Mouse (Mus musculus) limb, embryonic 14.5 days (tissue): ENCODE measurements around the gene Klhl11. TPM values are rescaled to one million over a fixed set of nuclear protein-coding genes. Genes with fewer than 3 reads are reported as not detected.

Source experiments
- ATAC-seq: fragments of 200-750 bp; cut with Nextera tagmentation; 2 replicates; pipeline ENCODE4 v1.8.0; 2017; ENCODE audit warnings: low read depth, moderate number of reproducible peaks, moderate TSS enrichment; ENCODE audit not compliant: low FRiP score
- DNase-seq: peaks from one replicate; pipeline ENCODE4 v3.0.0-alpha.2; 2015; ENCODE audit warnings: low spot score
- H3K27ac ChIP-seq: fragments of 300-500 bp; sonication (generic); replicated peaks from 2 replicates; pipeline ENCODE4 v1.5.1; 2014; ENCODE audit warnings: low read depth, mild to moderate bottlenecking, low read length, moderate library complexity, mixed read lengths
- H3K27me3 ChIP-seq: fragments of 300-500 bp; sonication (generic); 2 replicates; pipeline ENCODE4 v1.6.1; 2014; ENCODE audit warnings: low read length, mixed read lengths; ENCODE audit not compliant: control insufficient read depth, insufficient read depth
- H3K36me3 ChIP-seq: fragments of 300-500 bp; sonication (generic); 2 replicates; pipeline ENCODE4 v1.6.1; 2014; ENCODE audit warnings: mild to moderate bottlenecking, low read length, moderate library complexity, mixed read lengths; ENCODE audit not compliant: control insufficient read depth, insufficient read depth
- H3K4me1 ChIP-seq: fragments of 300-500 bp; sonication (generic); 2 replicates; pipeline ENCODE4 v1.6.1; 2014; ENCODE audit warnings: antibody characterized with exemption, low read length, mixed read lengths; ENCODE audit not compliant: control insufficient read depth, insufficient read depth
- H3K4me2 ChIP-seq: fragments of 300-500 bp; sonication (generic); replicated peaks from 2 replicates; pipeline ENCODE4 v1.6.1; 2014; ENCODE audit warnings: low read depth, mild to moderate bottlenecking, low read length, moderate library complexity; ENCODE audit not compliant: severe bottlenecking
- H3K4me3 ChIP-seq: fragments of 300-500 bp; sonication (generic); replicated peaks from 2 replicates; pipeline ENCODE4 v1.5.1; 2014; ENCODE audit warnings: low read length
- H3K9ac ChIP-seq: fragments of 300-500 bp; sonication (generic); 2 replicates; pipeline ENCODE4 v1.6.1; 2014; ENCODE audit warnings: mild to moderate bottlenecking, low read depth, low read length, moderate library complexity; ENCODE audit not compliant: severe bottlenecking
- H3K9me3 ChIP-seq: fragments of 300-500 bp; sonication (generic); 2 replicates; pipeline ENCODE4 v1.6.1; 2016; ENCODE audit warnings: low read length; ENCODE audit not compliant: control insufficient read depth
- POLR2A ChIP-seq: fragments of 200-500 bp; IDR thresholded peaks from 2 replicates; pipeline ENCODE4 v1.8.0; 2012; ENCODE audit warnings: inconsistent platforms, mild to moderate bottlenecking, moderate library complexity, borderline replicate concordance; ENCODE audit not compliant: insufficient read depth, insufficient read length; ENCODE audit errors: extremely low read depth
- WGBS: fragments of 180-500 bp; shearing (Covaris S2); extraction: QIAGEN DNeasy Blood & Tissue Kit; methylation state at CpG from one replicate; pipeline ENCODE4 v1.1.7; 2014; 5-methylcytosine and 5-hydroxymethylcytosine counted together
- polyA plus RNA-seq, 2 experiments: library from polyadenylated mRNA; depleted of rRNA in 1 of 2; stranded (reverse) in 1 of 2; unstranded in 1 of 2; fragments of >200 nt; fragmentation: Nextera tagmentation in 1 of 2; extraction: Ambion mirVana in 1 of 2; gene quantifications; 2 replicates each; pipeline versions ENCODE4 v1.2.1 to v1.2.3; 2012 to 2014

Klhl11 gene
- polyA plus RNA-seq, 2 experiments, result 5.5 to 11.5 TPM

- no peak for DNase-seq
- Histone ChIP-seq H3K4me1 (no peaks in the 10 kb centered on the region), H3K36me3 (peaks cover 95% of the 10 kb centered on the region), H3K9ac (no peak overlapping the region), H3K27ac (no peak overlapping the region), H3K9me3 (no peaks in the 10 kb centered on the region), H3K27me3 (no peaks in the 10 kb centered on the region), H3K4me2 (no peak overlapping the region), H3K4me3 (no peak overlapping the region)
- ATAC-seq, result no peak
- WGBS, result 95% methylated on average over 9 of the region's 9 CpGs
- TF ChIP-seq POLR2A, result no peak
Measured at GRCm38 (mm10) chr11:100515061-100515460, 42.5 kb upstream of the Klhl11 start.

GRCm38 (mm10) chr11:100513716-100514115 lies 41.2 kb upstream of the Klhl11 start:
- 88% methylated on average over 10 of the region's 10 CpGs for WGBS
- ATAC-seq, result no peak
- H3K36me3 ChIP-seq, result peaks cover 95% of the 10 kb centered on the region

GRCm38 (mm10) chr11:100512384-100512783 lies 39.8 kb upstream of the Klhl11 start:
- Histone ChIP-seq H3K4me2 (no peak overlapping the region), H3K4me3 (no peak overlapping the region), H3K9me3 (no peaks in the 10 kb centered on the region), H3K9ac (no peak overlapping the region), H3K4me1 (no peaks in the 10 kb centered on the region), H3K27ac (no peak overlapping the region), H3K27me3 (no peaks in the 10 kb centered on the region), H3K36me3 (peaks cover 95% of the 10 kb centered on the region)
- ATAC-seq, result no peak
- TF ChIP-seq POLR2A, result no peak
- no peak for DNase-seq
- WGBS, result 97% methylated on average over 1 of the region's 1 CpGs

More at GRCm38 (mm10) chr11:100513716-100514115, 41.2 kb upstream of the Klhl11 start:
- H3K9ac ChIP-seq, result no peak overlapping the region
- no peak overlapping the region for H3K4me2 ChIP-seq
- H3K9me3 ChIP-seq, result no peaks in the 10 kb centered on the region
- H3K27ac ChIP-seq, result no peak overlapping the region
- no peaks in the 10 kb centered on the region for H3K4me1 ChIP-seq
- no peak for TF ChIP-seq POLR2A
- no peak overlapping the region for H3K4me3 ChIP-seq
- no peaks in the 10 kb centered on the region for H3K27me3 ChIP-seq
- no peak for DNase-seq

GRCm38 (mm10) chr11:100510556-100510955 lies 38.0 kb upstream of the Klhl11 start:
- no peak for DNase-seq
- peaks cover 95% of the 10 kb centered on the region for H3K36me3 ChIP-seq
- ATAC-seq, result no peak

GRCm38 (mm10) chr11:100505997-100506396 lies 33.5 kb upstream of the Klhl11 start:
- Histone ChIP-seq H3K4me1 (no peaks in the 10 kb centered on the region), H3K4me3 (no peak overlapping the region), H3K36me3 (peaks cover 95% of the 10 kb centered on the region), H3K9me3 (no peaks in the 10 kb centered on the region), H3K27me3 (no peaks in the 10 kb centered on the region), H3K27ac (no peak overlapping the region), H3K9ac (no peak overlapping the region), H3K4me2 (no peak overlapping the region)
- DNase-seq (no peak), ATAC-seq (no peak)
- no peak for TF ChIP-seq POLR2A
- WGBS, result 93% methylated on average over 8 of the region's 8 CpGs

More at GRCm38 (mm10) chr11:100510556-100510955, 38.0 kb upstream of the Klhl11 start:
- Histone ChIP-seq H3K4me2 (no peak overlapping the region), H3K4me3 (no peak overlapping the region), H3K9ac (no peak overlapping the region), H3K27me3 (no peaks in the 10 kb centered on the region), H3K27ac (no peak overlapping the region), H3K4me1 (no peaks in the 10 kb centered on the region), H3K9me3 (no peaks in the 10 kb centered on the region)
- TF ChIP-seq POLR2A, result no peak
- WGBS, result 97% methylated on average over 2 of the region's 2 CpGs
